Mouse (Mus musculus) kidney, adult 2 months (tissue): Measurements from ENCODE around the gene 1700067K01Rik. TPM values are rescaled to one million over a fixed set of nuclear protein-coding genes. Genes with fewer than 3 reads are reported as not detected.
"Not testable (repeated sequence)": the region's sequence is repeated elsewhere in the genome, so short reads cannot be mapped to it uniquely, and the experiment has no call there.

Experiments used
- DNase-seq: peaks from one replicate; pipeline ENCODE4 v3.0.0; 2021
- H3K27ac ChIP-seq: fragments of 200-500 bp; 2 replicates; pipeline ENCODE4 v1.5.1; 2012; ENCODE audit warnings: low read depth, low read length, control low read depth, inconsistent platforms; ENCODE audit not compliant: insufficient read depth
- H3K27me3 ChIP-seq: fragments of 200-500 bp; replicated peaks from 2 replicates; pipeline ENCODE4 v1.6.1; 2012; ENCODE audit warnings: mild to moderate bottlenecking, moderate library complexity, low read length, inconsistent platforms; ENCODE audit not compliant: control insufficient read depth, insufficient read depth
- H3K36me3 ChIP-seq: fragments of 200-500 bp; 2 replicates; pipeline ENCODE4 v1.6.1; 2012; ENCODE audit warnings: mild to moderate bottlenecking, moderate library complexity, low read length, inconsistent platforms; ENCODE audit not compliant: control insufficient read depth, insufficient read depth
- H3K4me1 ChIP-seq: fragments of 200-500 bp; 2 replicates; pipeline ENCODE4 v1.6.1; 2011; ENCODE audit warnings: low read length; ENCODE audit not compliant: control insufficient read depth, insufficient read depth
- H3K4me3 ChIP-seq: fragments of 200-500 bp; 2 replicates; pipeline ENCODE4 v1.5.1; 2011; ENCODE audit warnings: mild to moderate bottlenecking, low read depth, low read length, control low read depth; ENCODE audit not compliant: insufficient read depth
- CTCF ChIP-seq: fragments of 200-500 bp; conservative IDR thresholded peaks from 2 replicates; pipeline ENCODE4 v1.5.1; 2011; ENCODE audit warnings: low read depth, mild to moderate bottlenecking, control low read depth, low read length, moderate library complexity, mixed read lengths; ENCODE audit not compliant: insufficient read depth, insufficient read length
- POLR2A ChIP-seq: fragments of 200-500 bp; IDR thresholded peaks from one replicate; pipeline ENCODE4 v1.6.1; 2011; ENCODE audit warnings: low read depth, low read length, control low read depth
- WGBS: fragments of 180-500 bp; shearing (Covaris S2); methylation state at CpG from one replicate; pipeline ENCODE4 v1.1.7; 2018; 5-methylcytosine and 5-hydroxymethylcytosine counted together
- polyA plus RNA-seq: library from polyadenylated mRNA; depleted of rRNA; stranded (reverse); fragments of >200 nt; gene quantifications from 2 replicates; pipeline ENCODE4 v1.2.3, GENCODE M21; 2012

The 1700067K01Rik gene
- polyA plus RNA-seq, 1 experiment: 7.0 TPM

GRCm38 (mm10) chr8:83976779-83977350 lies 24.4 kb upstream of the 1700067K01Rik start:
- H3K36me3 ChIP-seq: no peaks in the 10 kb centered on the region
- DNase-seq: no peak
- no peak overlapping the region for H3K4me3 ChIP-seq
- WGBS: 79% methylated on average over 5 of the region's 5 CpGs
- no peak overlapping the region for H3K27ac ChIP-seq
- no peaks in the 10 kb centered on the region for H3K27me3 ChIP-seq
- TF ChIP-seq CTCF (peak; percentile 28), POLR2A (no peak)
- H3K4me1 ChIP-seq: peaks cover 24% of the 10 kb centered on the region

- Histone ChIP-seq H3K36me3 (no peaks in the 10 kb centered on the region), H3K27me3 (no peaks in the 10 kb centered on the region), H3K27ac (peak overlapping the region; percentile 29), H3K4me1 (peaks cover 21% of the 10 kb centered on the region), H3K4me3 (no peak overlapping the region)
- peak; percentile 60 for DNase-seq
- 13% methylated on average over 6 of the region's 6 CpGs for WGBS
- no peak for TF ChIP-seq CTCF
- no peak for TF ChIP-seq POLR2A
Measured at GRCm38 (mm10) chr8:83977646-83978045, 23.7 kb upstream of the 1700067K01Rik start.

GRCm38 (mm10) chr8:83978200-83978599 lies 23.1 kb upstream of the 1700067K01Rik start:
- H3K4me3 ChIP-seq: no peak overlapping the region
- peak overlapping the region; percentile 29 for H3K27ac ChIP-seq
- no peaks in the 10 kb centered on the region for H3K27me3 ChIP-seq
- WGBS: 71% methylated on average over 9 of the region's 9 CpGs
- no peaks in the 10 kb centered on the region for H3K36me3 ChIP-seq
- peaks cover 21% of the 10 kb centered on the region for H3K4me1 ChIP-seq
- no peak for DNase-seq
- TF ChIP-seq POLR2A (no peak), CTCF (no peak)

- no peak for TF ChIP-seq CTCF
- no peak for TF ChIP-seq POLR2A
- no peak overlapping the region for H3K27ac ChIP-seq
- no peaks in the 10 kb centered on the region for H3K36me3 ChIP-seq
- DNase-seq: no peak
- WGBS: 76% methylated on average over 1 of the region's 1 CpGs
- H3K27me3 ChIP-seq: no peaks in the 10 kb centered on the region
- no peak overlapping the region for H3K4me3 ChIP-seq
- peaks cover 15% of the 10 kb centered on the region for H3K4me1 ChIP-seq
Measured at GRCm38 (mm10) chr8:83980250-83980649, 21.1 kb upstream of the 1700067K01Rik start.

- Histone ChIP-seq H3K27ac (no peak overlapping the region), H3K4me3 (no peak overlapping the region), H3K4me1 (peaks cover 15% of the 10 kb centered on the region), H3K27me3 (no peaks in the 10 kb centered on the region), H3K36me3 (no peaks in the 10 kb centered on the region)
- DNase-seq: no peak
- TF ChIP-seq CTCF (no peak), POLR2A (no peak)
- WGBS: 61% methylated on average over 8 of the region's 8 CpGs
Measured at GRCm38 (mm10) chr8:83980845-83981244, 20.5 kb upstream of the 1700067K01Rik start.

GRCm38 (mm10) chr8:83981533-83981932 lies 19.8 kb upstream of the 1700067K01Rik start:
- TF ChIP-seq CTCF: no peak
- no peak for TF ChIP-seq POLR2A
- no peak for DNase-seq
- Histone ChIP-seq H3K4me1 (peaks cover 15% of the 10 kb centered on the region), H3K4me3 (no peak overlapping the region), H3K27ac (no peak overlapping the region), H3K27me3 (no peaks in the 10 kb centered on the region), H3K36me3 (no peaks in the 10 kb centered on the region)
- 94% methylated on average over 7 of the region's 7 CpGs for WGBS

- no peak for DNase-seq
- 84% methylated on average over 4 of the region's 4 CpGs for WGBS
- H3K4me1 ChIP-seq: peaks cover 9% of the 10 kb centered on the region
- no peak for TF ChIP-seq CTCF
- no peak for TF ChIP-seq POLR2A
- no peak overlapping the region for H3K4me3 ChIP-seq
- H3K36me3 ChIP-seq: no peaks in the 10 kb centered on the region
- no peak overlapping the region for H3K27ac ChIP-seq
- no peaks in the 10 kb centered on the region for H3K27me3 ChIP-seq
Measured at GRCm38 (mm10) chr8:83982449-83982848, 18.9 kb upstream of the 1700067K01Rik start.

DNA sequence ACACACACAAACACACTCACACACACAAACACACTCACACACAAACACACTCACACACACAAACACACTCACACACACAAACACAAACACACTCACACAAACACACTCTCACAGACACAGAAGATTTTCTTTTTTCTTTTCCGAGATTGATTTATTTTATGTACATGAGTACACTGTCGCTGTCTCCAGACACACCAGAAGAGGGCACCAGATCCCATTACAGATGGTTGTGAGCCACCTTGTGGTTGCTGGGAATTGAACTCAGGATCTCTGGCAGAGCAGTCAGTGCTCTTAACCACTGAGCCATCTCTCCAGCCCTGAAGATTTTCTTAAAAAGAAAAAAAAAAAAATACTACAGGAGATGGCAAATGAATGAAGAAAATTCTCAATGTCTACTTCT lies 18.1 kb upstream of the 1700067K01Rik start:
- not testable (repeated sequence) for H3K4me3 ChIP-seq, H3K27ac ChIP-seq, H3K4me1 ChIP-seq, H3K27me3 ChIP-seq, H3K36me3 ChIP-seq, DNase-seq
- WGBS: 96% methylated on average over 2 of the region's 2 CpGs
